Mouse (Mus musculus): ENCODE measurements at regions not wholly inside any gene's neighbourhood (a gene's known extent, or its start where the extent isn't known, plus 50 kb on each side); places are given as distances from the start of the nearest gene placed in this dataset.

DNA sequence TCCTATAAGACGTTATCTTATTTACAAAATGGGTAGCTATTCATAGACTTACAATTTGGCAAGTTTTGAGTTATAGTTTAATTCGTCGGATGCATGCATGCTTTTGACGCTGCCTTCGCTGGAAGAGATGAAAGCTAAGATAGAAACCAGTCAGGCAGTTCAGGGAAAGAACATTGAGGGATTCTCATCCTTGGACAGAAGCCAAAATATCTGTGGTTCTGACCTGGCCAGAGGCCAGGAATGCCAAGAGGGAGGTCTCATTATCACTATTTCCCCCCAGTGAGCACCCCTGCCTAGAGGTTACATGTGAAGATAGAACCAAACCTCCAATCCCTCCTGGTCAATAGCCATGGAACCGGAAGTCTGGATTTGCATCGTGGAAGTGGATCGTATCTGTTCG is 167.1 kb upstream of the Ankrd55 start:
- no peak for DNase-seq (ENCODE audit: low spot score in 2 of 2)

- DNase-seq (ENCODE audit: low spot score in 2 of 2), result no peak
Measured at GRCm38 (mm10) chr13:112122842-112123373, 165.3 kb upstream of the Ankrd55 start.

DNA sequence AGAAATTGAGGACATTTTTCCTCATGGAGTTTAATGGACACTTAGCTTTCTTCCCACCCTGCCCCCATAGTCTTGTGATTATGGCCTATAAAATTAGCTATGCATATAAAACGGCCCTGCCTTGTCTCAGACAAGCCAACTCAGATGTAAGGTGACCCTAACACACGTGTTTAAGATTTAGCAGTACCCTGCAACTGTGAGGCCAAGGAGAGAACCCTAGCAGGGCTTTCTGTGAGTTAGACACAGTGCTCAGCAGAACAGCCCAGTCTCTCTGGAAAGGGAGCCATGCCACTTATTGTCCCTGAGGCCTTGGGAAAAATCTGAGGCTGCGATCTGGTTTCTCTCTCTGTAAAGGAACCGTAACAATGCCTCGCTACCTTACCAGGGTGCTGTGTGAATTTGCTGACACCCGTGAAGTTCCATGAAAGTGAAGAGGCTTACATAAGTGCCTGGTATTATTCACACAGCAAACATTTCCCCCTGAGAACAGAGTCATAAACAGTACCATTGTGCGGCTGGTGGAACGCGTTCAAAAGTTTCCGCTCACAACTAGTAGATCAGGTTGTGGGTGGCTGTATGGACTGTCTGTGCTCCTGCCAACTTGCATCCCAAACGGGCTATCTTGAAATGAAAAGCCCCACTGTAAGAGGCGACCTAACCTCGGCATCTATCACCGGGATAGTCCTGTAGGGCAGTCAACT is 162.3 kb upstream of the Ankrd55 start:
- DNase-seq (ENCODE audit: low spot score in 2 of 2), result no peak

DNA sequence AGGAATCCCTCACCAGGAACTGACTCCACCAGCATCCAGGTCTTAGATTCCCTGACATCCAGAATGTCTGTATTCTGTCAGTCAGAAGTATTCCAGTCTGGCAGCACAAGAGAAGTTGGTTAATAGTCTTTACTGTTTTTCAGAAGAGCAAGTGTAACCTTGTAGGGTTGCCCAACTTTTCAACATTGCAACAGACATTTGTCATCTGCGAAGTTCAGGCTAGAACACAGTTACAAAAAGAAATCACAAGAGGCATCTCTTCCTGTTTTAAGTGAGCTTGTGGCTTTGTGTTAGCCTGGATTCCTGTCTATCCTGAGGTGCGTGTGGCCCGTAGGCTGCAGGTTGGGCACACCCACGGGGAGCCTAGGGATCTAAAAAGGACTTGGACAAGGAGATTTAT is 158.0 kb upstream of the Ankrd55 start:
- no peak for DNase-seq (ENCODE audit: low spot score in 2 of 2)

DNA sequence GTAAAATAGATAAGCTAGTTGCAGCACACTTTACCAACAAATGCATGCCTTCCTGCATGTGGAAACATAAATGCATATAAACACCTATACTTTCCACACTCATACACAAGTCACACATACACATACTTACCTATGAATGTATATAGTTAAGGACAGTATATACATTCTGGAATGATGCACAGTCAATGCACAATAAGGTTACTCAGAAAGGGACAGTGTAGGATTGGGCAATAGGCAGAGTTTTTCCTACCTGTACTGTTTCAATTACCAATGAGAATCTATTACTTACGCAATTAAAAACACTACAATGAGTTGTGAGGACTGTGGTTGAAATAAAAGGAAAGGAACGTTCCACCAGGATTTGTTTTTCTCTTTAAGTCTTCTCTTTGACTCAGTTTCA is 157.5 kb upstream of the Ankrd55 start:
- DNase-seq (ENCODE audit: low spot score in 2 of 2), result no peak

GRCm38 (mm10) chr13:112131191-112131590 is 157.1 kb upstream of the Ankrd55 start:
- DNase-seq (ENCODE audit: low spot score in 2 of 2), result no peak

DNA sequence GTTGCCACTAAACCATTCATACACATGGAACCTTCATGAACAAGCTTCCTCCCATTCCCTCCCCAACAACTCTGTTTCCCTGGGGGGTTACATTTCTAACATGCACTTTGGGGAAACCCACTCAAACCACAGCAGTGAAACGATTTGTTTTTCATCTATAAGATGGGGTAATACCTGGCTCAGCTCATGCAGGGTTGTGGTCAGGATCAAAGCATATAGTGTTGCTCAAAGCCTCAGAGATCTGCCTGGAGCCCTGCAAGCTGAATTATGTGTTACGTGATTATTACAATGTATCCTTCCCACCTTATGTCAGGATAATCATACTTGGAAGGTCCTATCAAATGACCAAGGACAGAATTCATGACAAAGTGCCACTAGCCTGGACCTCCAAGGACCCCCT is 154.5 kb upstream of the Ankrd55 start:
- DNase-seq (ENCODE audit: low spot score in 2 of 2), result no peak

- DNase-seq (ENCODE audit: low spot score in 2 of 2), result no peak
Measured at GRCm38 (mm10) chr13:112134701-112135100, 153.6 kb upstream of the Ankrd55 start.

GRCm38 (mm10) chr13:112135777-112136176 is 152.5 kb upstream of the Ankrd55 start:
- DNase-seq (ENCODE audit: low spot score in 2 of 2), result no peak

- no peak for DNase-seq (ENCODE audit: low spot score in 2 of 2)
Measured at GRCm38 (mm10) chr13:112136850-112137249, 151.4 kb upstream of the Ankrd55 start.

- no peak for DNase-seq (ENCODE audit: low spot score in 2 of 2)
Measured at GRCm38 (mm10) chr13:112140871-112141270, 147.4 kb upstream of the Ankrd55 start.

DNA sequence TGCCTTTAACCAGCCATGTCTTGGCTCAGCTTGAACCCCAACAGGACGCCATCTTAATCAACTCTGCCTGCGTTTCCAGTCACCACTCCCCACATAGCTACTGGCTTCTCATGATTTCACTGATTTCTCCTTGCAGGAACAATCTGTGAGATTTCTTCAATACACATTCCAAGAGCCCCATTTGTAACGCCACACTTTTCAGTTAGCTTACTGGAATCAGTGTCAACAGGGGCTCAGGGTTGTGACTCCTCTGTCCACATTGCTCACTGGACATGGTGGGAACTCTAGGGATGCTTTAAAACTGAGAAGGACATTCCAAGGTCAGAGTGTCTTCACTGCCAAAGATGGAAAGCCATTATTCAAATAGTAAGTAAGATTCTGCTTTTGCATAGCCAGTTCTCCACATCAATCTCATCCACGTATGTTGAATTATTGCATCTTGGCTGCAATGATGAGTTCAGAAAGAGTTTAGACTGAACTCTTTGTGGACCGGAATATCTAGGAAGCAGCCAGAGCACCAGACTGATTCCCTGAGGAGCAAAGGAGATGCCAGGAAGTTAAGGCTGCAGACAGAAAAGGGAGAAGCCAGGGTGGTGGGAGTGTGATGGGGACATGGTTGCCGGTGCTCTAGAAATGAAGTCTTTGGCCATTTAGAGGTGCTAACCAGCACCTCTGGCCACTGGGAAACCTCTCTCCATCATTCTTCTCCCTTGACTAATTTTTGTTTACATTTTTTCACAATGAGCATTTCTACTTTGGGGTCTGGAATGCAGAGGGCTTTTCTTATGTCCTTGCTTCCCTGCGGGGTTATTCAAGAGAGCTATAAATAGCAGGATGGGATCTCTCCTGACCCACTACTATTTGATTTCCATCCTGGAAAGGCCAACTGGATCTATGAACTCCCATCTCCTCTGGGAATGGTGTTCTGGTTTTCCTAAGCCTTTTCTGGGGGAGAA is 143.6 kb upstream of the Ankrd55 start:
- DNase-seq (ENCODE audit: low spot score in 2 of 2), result no peak

DNA sequence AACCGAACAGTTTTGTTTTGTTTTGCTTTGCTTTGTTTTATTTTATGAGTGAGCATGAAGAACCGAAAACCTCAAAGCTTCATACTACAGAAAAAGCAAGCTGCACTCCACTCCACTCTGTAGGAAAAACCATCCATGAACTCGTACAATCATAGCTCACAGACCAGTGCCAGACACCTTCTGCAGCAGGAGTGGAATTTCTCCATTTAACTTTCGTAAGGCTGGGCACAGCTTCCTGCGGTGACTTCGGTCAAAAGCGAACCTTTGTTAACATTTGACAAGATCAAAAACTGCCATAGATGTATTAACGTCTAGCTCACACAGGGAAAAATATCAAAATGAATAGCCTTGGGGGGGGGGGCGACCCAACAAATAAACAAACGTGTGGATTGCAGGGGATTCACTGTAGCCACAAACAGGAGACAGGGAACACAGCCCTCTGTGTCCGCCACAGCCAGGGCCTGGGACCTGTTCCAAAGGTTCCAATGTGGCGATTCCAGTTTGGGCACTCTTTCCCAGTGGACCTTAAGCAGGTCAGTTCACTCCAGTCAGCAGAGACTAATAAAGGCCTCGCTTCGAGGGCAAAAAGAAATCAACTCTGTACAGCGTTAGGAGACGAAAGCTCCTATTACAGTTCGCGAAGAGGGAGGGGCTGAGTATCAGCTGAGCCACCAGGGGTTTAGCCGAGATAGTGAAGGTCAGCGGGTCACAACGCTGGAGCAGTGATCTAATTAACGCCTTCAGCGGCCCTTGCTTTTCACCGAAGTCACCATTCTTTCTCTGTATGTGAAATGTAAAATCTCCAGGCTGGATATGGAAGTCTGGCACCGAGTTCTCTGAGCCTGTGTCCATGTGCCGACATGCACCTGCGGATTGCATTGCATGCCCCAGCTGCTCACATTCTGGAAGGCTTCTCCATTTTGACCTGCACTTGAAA is 135.4 kb upstream of the Ankrd55 start:
- peak; percentile 35 to 46 for DNase-seq (ENCODE audit: low spot score in 2 of 2)

DNA sequence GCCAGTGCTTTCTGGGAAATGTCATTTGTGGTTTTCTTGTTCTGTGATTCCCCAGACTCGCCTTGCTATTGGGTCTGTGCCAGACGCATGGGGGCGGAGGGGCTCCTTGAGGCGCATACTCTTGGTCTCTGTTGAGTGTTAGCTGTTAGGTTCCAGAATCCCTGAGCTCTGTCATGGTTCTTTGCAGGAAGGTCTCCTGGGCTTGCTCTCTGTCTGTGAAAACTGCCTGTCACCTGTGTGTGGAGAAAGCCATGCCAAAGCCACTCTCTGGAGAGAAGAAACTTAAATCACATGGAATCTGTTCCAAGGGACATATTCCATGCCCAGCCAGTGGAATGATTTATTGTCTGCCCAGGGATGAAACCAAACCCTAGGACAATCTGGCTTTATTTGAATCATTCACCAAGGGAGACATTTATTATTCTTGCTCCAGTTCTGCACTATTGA is 134.5 kb upstream of the Ankrd55 start:
- DNase-seq (ENCODE audit: low spot score in 2 of 2), result no peak

GRCm38 (mm10) chr13:112159430-112160172 is 128.7 kb upstream of the Ankrd55 start:
- DNase-seq (ENCODE audit: low spot score in 2 of 2), result no peak

DNA sequence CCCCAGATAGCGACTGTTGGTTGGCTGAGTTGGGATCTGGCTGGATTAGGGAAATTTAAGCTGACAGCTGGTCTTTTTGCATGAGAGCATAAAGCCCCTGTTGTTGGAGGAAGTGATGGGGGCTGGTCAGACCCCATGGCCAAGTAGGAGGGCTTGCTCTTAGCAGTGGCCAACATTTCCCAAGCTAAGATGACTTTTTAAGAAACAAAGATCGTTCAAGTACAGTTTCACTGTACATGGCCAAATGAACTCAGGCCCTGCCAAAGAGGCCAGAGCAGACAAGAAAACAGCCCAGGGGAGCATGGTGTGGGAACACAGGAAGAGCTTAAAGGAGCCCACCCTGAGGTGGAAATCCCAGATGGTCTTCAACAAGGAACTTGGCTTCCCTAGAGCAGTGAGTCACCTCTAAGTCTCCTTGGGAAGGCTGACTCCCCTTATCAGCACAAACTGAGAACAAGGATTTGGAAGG is 128.0 kb upstream of the Ankrd55 start:
- DNase-seq (ENCODE audit: low spot score in 2 of 2), result peak; percentile 58 to 83

DNA sequence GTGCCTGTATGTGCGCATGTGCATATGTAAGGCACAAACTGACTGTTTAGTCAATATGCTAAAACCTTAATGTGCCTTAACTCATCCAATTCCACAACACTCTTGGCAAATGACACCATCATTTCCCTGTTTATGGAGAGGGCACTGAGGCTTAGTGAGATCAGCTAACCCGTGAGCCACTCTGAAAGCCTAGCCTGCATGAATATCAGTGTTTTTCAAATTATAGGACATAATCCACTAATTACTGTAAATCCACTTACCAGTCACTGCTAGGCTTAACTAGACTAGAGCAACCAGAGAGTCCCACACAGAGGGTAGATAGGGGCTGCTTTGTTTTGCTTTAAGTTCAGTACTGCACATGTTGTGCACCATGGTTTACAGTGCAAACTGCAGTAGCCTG is 127.5 kb upstream of the Ankrd55 start:
- no peak for DNase-seq (ENCODE audit: low spot score in 2 of 2)

- DNase-seq (ENCODE audit: low spot score in 2 of 2), result no peak
Measured at GRCm38 (mm10) chr13:112161886-112162285, 126.4 kb upstream of the Ankrd55 start.

GRCm38 (mm10) chr13:112165921-112166320 is 122.3 kb upstream of the Ankrd55 start:
- DNase-seq (ENCODE audit: low spot score in 2 of 2), result no peak

DNA sequence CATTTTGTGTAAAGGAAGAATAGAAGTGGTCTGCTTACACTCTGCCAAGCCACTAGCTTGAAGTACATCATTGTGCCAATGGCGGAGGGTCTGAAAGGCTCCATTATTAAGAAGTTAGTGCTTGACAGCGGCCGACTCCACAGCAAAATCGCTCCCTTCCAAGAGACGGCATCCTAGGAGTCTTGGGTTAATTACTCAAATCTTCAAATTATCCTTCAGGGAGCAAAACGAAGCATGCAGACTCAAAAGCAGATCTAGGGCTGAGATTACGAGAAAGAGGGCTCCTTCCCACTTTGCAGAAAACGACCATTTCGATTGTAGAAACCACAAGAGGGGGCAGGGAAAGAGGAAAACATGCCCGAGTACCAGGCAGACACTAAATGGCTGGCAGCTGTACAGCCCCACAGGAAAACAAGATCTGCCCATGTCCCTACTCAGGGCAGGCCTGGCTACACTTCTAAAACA is 121.9 kb upstream of the Ankrd55 start:
- no peak for DNase-seq (ENCODE audit: low spot score in 2 of 2)

GRCm38 (mm10) chr13:112168468-112168867 is 119.8 kb upstream of the Ankrd55 start:
- no peak for DNase-seq (ENCODE audit: low spot score in 2 of 2)

Measured in heart, adult 9 months (tissue).